Mouse (Mus musculus) gastrocnemius, postnatal 4 days (tissue): ENCODE data around the gene Ppil1. TPM values are rescaled to one million over a fixed set of nuclear protein-coding genes. Genes with fewer than 3 reads are reported as not detected.
"Not testable (repeated sequence)": the region's sequence is repeated elsewhere in the genome, so short reads cannot be mapped to it uniquely, and the experiment has no call there.

Source experiments
- DNase-seq, 2 experiments: peaks; one replicate each; pipeline ENCODE4 v3.0.0; 2021 to 2022; ENCODE audit warnings: low spot score in 2 of 2, mixed read lengths in 2 of 2
- total RNA-seq, 2 experiments: library from RNA; stranded (reverse); gene quantifications; 2 replicates each; pipeline ENCODE4 v1.2.3; 2021

The Ppil1 gene
- total RNA-seq, 2 experiments from 2014 or later, result 22.1 to 22.8 TPM

DNA sequence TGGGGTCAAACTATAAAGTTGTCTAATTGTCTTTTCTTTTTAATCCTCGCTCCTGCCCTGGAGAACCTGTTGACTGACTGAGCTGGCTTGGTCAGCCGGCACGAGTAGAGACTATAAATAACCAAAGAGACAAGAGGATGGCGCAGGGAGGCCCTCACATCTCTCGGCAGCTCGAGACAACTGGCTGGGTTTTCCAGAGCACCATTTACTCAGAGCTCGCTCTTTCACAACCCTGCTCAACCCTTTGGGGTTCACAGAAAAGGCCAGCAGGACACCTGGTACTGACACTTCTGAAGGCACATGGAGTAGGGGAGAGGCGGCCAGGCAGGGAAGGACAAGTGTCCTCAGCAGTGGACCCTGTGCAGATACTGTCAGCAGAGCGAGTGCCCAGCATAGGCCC is 10.3 kb downstream of the Ppil1 start:
- DNase-seq, result no peak

DNA sequence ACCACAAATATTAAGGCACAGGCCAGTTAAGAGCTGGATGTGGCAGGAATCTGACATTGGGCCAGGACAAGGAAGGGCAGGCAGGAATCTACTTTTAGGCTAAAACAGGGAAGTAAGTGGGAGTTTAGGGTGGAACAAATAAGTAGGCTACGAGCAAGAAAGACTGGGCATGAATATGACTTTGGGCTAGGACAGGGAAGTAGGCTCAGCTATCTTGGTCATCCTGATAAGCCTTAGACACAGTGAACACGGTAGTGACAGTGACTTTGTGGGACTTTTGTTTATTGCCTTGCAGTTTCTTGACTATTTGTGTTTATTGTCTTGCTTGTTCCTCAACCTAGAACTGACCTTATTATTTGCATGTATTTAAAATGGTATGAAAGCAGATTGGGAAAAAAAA is 10.8 kb downstream of the Ppil1 start:
- no peak for DNase-seq

DNA sequence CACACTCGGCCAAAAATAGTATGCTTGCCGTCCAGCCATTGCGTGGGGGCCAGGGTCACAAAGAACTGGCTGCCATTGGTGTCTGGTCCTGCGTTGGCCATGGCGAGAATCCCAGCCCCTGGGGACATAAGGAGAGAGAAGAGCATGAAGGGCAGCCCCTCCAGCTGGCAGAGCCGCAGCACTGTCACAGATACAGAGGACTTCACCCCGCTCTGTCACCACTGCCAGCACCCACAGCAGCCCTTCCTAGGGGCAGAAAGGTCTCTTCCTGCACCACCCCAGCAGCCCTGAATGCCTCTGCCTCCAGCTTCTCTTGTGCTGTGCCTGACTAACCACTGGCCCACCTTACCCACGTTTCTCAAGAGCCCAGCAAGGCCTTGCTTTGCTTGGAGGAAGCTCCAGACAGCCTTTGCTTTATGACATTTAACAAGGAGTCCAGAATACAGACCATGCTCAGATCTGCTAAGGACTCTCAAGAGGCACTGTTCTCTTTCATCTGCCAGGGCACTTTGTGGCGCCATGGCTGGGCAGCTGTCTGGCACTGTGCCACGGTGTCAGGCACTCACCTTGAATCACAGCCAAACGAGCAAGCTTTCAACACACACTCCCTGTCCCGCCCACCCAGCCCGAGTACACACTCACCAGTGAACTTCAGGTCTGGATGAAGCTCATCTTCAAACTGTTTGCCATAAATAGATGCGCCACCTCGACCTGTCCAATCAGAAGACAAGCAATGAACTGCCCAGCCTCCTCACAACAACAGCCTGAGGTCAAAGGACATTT is 12.2 kb downstream of the Ppil1 start:
- peak; percentile 51 to 69 for DNase-seq

DNA sequence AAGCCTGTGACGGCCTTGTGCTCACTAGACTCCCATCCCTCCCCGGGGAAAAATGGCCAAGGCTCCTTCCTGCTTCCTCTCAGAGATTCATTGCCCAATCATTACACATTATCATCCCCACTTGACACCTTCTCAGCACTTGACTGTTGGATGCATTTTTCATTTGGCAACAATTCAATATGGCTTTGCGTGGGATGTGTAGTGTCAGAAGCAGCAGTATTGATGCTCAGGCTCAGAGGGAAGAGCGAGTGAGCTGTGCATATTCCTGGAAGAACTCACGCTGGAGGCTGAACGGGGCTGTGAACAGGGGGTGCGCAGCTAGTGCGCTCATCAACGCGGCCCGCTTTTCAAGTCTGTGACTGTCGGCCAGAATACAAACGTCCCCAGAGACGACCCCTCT is 13.0 kb downstream of the Ppil1 start:
- not testable (repeated sequence) for DNase-seq

DNA sequence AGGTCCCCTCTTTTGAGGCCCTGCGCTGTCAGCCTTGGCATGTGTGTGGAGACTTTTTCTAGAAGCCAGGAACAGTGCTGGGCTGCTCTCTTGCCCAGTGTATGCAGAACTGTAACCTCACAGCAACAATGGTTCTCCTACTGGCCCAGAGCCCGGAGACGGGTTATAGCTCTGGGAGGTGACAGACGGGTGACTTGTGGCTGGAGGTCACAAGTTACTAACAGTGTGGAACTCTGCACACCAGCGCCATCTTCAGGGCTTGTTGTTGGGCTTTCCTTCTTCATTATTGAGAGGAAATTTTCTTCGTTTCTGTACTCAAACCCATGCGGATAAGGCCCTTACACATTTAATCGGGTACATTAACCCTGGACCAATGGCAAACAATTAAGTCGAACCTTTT is 14.5 kb downstream of the Ppil1 start:
- DNase-seq, result peak; percentile 36 to 64

DNA sequence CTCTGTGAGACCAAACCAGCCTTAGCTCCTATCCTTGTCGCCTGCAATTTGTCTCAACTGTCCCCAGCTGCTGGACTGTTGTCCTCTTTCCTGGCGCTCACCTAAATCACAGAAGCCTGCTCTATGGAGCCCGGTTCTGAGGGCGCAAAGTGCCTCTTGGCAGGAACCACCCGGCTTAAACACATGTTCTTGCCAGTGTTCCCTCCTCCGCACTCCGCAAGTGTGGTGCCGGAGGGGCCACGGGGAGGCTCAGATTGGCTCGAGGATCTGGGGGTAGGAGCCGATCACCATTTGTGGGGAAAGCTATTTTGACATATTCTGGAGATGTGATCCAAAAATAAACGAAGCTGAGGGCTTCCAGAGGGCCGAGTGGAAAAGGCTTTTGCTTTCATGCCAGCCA is 16.1 kb downstream of the Ppil1 start:
- no peak for DNase-seq

DNA sequence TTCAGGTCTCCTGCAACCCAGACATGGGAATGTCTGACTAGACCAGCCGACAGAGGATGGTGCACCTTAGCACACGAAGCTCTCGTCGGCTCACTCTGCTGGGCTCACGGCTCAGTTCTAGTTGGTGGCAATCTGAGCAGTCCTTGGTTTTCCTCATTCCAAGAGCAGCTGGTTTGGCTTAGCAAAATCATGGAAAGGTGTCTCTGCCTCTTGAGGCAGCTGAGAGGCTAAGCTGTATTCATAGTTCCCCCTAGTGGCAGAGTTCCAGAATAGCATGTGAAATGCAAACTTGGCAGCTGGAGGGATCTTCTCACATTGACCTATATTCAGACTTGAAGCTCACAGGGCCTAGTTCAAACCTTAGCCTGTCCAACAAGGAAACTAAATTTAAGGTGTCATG is 17.4 kb downstream of the Ppil1 start:
- DNase-seq, result no peak

DNA sequence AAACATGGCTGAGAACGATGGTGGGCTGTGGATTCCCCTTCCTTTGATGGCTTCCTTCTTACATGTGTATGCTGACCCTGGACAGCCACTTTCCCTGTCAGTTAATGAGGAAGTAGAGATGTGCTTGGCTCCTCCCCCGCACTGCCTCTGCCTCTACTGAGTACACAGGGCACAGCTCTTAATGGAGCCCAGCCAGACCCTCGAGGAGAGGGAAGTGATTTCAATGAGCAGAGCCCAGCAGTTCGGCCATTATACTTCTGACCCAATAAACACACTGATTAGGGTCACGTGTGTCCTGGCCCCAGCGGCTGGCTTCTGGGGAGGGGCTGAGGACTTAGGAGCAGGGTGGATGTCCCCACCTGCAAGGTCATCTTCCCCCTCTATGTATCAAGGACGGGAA is 18.3 kb downstream of the Ppil1 start:
- DNase-seq, result no peak

DNA sequence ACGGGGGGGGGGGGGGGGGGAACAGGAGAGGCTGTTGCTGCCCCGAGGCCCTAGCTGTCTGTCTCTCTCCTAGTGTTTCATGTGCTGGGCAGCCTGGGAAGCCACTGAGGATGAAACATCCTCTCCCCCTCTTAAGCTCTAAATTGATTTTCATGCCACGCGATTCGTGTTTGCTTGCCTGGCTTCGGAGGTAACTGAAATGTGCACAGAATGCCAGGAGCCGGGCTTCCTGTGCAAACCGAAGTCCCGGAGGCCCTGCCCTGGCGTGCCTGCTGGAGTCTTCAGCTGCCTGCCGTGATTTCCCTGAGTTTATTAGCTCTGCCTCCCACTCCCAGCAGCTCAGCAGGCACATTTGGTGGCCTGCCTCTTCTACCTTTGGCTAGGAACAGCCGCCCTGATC is 19.1 kb downstream of the Ppil1 start:
- no peak for DNase-seq

DNA sequence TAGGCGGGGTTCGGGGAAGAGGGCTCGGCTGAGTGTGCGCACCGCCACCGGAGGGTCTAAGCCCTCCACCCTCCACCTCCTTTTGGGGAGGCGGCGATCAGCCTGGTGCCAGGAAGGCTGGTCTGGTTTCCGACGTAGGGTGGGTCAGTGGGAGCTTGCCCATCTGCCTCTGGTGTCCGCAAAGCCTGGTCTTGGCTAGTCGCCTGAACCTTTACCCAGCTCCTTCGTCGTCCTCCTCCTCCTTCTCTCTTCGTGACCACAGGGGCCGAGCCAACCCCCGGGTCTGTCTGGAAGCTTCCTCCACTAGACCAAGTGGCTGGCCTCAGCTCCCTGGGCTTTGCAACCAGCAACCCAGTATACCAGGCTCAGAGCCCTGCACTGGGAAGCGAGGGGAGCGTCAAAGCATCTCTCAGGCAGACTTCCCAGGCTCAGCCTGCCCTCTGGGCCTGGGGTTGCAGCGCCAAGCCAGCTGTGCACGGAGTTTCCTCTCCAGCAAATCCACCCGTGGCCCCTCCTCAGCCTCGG is 25.5 kb downstream of the Ppil1 start:
- DNase-seq, result peak in 1 of 2 experiments; percentile 37

DNA sequence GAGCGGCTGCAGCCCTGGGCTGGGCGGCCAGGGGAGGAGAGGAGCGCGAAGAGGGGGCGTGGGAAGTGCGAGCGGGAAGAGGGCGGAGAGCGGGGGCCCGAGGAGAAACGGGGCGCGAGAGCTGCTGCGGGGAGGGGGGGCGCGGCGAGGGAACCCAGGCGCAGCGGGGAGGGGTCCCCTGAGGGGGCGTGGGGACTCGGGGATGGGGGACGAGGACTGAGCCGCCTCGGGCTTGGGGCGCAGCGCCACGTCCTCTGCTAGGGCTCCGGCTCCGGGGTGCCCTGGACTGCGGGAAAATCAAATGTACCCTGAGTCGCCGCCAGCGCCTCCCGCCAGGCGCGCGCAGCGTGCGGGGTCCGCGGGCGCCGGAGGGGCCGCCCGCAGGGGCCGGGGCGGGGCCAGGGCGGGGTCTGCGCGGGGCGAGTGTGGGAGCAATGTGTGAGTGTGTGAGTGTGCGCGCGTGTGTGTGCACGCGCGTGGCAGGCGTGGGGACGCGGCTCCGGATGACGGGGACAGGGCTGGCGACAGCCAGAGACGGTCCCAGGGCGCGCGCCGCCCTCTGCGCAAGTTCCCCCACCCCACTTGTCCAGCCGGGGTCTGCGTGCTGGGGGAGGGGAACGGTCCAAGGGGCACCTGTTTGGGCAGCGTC is 26.1 kb downstream of the Ppil1 start, which contains the start of gene Cpne5:
Gene Cpne5, minus strand, starts transcription at position 396 of the 649 bp plus-strand sequence.
- DNase-seq, result peak in 1 of 2 experiments; percentile 29

DNA sequence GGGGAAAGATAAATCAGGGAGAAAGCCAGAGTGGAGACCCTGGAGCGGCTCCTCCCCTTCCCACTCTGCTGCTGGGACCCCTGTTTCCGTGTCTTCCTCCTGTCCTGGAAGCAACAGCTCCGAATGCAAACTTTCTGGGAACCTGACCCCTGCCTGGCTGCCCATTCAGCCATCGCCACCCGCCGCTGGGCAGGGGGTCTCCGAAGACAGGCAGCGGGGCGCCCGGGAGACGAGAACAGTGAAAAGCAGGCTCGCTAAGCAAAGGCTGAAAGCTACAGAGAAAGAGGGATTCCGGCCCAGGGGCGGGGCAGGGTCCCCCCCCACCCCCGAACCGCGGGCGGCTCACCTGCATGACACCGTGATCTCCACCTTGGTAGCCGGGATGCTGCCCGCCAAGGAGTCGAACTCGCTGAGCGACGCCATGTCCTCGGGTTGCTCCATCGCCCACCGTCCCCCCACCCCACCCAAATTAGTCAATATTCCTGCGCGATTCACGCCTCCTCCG is 26.7 kb downstream of the Ppil1 start:
- no peak for DNase-seq

DNA sequence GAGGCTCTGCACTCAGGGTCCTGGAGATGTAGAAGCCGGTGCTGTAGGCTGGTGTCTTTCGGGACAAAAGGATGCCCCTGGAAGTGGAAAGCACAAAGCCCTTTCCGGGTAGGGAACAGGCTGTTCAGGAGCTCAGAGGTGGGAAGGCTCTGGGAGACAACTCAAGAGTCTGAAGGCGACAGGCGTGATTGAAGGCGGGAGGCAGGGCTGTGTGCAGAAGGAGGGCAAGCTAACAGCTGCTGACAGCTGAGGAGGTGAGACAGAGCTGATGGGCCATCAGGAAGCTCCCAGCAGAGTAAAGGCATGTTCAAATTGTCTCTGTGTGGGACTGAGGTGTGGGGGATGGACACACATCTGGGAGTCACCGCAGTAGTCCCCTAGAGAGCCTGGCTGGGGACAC is 27.9 kb downstream of the Ppil1 start:
- DNase-seq, result no peak

DNA sequence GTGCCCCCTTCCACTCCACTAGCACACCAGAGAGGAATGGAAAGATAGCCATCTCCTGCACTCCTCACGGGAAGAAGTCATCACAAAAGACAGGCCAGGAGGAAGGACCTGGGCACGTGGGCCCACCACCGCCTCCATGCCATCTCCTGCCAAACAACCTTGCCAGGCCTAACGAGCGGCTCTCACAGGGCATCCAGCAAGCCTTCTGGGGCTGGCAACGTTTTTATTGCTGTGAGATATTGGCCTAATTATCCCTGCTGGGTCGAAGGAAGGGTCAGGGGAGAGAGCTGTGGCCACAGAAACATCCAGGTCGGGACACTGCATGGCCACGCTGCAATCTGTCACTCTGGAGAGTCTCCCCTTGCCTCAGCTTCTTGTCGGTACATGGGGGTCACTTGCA is 32.9 kb downstream of the Ppil1 start:
- no peak for DNase-seq

DNA sequence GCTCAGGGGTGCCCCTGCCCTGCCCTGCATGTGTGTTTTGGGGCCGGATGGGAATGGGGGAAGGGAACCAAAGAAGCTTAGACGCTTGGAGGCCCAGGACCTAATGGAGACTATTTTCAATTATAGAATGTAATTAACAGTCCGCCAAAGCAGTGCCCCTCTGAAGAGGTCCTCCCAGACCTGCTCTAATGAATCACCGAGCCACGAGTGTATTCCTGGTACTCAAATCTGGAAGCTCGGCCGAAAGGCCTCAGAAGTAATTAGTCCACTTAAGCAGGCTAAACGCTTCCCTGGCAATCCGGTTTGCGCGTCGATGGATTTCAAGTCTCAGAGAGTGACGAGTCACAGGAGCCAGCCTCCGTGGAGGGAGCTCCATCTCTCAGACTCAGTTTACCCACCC is 43.4 kb downstream of the Ppil1 start:
- DNase-seq, result no peak

DNA sequence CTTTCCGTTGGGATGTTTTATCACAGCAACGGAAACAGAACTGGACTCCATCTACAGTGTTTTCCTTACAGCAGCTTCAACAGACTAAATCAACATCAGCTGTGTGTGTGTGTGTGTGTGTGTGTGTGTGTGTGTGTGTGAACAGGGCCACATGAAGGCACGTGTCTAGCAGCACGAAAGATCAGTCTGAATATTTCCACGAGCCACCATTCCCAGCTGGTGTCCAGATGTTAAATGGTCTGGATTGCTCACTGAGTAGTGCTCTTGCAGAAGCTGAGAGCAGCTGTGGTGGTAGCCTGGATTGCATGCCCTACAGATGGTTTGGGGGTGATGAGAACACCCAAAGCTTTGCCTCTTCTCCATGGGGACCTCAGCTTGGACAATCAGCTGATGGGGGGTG is 46.0 kb downstream of the Ppil1 start:
- no peak for DNase-seq

DNA sequence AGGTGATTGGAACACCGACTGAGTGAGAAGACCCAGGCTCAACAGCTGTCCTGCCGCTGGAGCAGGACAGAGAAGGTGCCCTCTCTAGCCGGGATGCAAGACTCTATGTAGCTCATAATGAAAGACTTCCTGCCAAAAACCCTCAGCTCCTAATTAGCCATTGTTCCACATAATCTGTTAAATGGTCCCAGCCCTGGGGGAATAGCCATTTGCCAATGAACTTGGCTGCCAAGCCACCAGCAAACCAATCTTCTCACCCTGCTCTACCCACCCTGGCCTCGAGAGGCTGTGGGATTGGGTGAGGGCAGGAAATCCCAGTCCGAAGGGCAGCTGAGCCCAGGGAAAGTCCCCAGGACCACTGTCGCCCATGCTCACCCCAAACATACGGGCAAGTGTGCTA is 47.9 kb downstream of the Ppil1 start:
- no peak for DNase-seq

DNA sequence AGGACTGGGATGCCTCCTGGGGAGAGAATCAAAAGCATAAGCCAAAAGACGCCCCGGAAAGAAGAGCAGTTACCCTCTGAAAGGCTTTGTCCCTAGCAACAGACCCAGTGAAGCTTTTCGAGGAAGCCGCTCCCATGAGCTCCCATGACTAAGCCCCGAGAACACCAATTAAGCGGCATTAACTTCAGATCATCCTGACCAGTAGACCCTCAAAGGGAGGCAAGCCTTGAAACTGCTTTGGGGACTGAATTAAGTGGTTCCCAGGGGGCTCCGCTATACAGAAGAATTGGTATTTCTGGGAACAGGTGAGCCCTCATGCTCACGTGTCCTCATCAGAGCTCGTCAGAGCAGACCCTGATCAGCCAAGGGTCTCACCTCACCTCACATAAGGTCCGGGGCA is 49.3 kb downstream of the Ppil1 start:
- DNase-seq, result no peak

DNA sequence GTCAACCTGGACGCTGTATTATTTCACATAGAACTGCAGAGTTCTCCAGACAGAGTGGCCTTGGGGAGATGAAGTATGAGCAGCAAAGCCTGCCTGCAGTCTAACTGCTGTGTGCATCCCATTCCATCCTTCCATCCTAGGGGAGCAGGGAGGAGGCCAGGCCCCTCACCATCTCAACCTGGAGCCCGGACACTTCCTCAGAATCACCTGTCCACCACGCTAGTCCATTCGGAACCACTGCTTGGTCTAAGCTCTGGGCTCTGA is 49.9 kb downstream of the Ppil1 start:
- DNase-seq, result no peak

DNA sequence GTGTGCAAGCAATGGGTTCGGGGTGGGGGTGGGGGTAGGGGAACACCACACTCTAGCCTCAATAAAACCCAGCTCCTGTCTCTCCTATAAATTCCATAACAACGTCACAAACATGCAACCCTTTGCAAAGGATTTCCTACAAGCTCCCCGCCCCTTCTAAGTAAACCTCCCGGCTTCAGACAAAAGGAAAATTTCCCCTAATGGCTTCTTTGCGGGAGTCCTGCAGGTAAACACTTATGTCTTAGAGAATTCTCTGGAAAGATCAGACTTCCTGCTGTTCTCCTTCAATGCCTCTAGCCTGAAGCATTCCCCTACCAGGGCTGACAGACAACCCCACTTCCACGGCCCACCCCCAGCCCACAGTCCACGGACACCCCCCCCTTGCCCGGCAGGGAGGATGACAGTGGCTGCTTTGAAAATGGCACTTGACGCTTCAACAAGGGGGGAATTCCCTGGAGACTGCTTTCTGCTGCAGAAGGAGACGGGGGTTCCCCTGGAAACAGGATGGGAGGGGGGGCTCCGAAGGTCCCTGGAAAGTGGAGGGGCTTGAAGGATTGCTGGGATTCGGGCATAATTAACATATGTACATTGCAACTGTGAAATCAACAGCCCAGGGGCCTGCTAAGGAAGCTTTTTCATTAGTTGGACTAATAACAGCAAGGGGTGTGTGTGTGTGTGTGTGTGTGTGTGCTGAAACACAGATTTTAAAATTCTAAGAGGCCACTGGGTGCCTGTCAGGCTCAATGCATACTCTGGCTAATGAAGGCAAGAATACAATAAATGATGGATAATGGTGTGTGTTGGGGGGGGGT is 50.4 kb downstream of the Ppil1 start:
- DNase-seq, result no peak

DNA sequence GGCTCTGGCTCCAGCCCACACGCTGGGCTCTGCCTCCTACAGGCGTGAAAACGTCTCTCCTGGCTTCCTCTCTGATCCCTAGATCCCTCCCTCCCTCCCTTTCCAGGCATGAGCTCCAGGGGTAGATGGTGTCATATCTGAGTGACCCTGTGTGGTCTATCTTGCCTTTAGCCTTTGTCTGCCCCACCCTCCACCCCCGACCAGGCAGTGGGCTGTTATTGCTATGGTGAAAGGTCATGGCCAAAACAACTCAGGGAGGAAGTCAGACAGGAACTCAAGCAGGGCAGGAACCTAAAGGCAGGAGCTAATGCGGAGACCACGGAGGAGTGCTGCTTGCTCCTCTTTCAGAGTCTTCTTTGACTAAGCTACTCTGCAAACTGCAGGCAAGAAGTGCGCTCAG is 52.1 kb downstream of the Ppil1 start:
- DNase-seq, result no peak

DNA sequence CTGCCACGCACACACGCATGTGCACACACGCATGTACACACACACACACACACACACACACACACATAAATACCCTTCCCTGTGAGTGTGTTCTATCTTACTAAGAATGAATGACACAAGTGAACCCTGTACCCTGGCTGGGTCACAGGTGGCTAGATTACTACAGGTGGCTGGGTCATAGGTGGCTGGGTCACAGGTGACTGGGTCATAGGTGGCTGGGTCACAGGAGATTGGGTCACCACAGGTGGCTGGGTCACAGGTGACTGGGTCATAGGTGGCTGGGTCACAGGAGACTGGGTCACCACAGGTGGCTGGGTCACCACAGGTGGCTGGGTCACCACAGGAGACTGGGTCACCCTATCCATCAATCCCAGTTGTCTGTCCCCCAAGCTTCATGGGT is 53.9 kb downstream of the Ppil1 start:
- DNase-seq, result no peak
